Mouse (Mus musculus) midbrain, embryonic 15.5 days (tissue): Measurements from ENCODE around the gene Ldlrap1. TPM values are rescaled to one million over a fixed set of nuclear protein-coding genes. Genes with fewer than 3 reads are reported as not detected.
A peak's percentile ranks its signal among the peaks of the same experiment; 100 is the strongest.

Source experiments
- ATAC-seq: fragments of 200-750 bp; cut with Nextera tagmentation; replicated peaks from 2 replicates; pipeline ENCODE4 v1.8.0; 2017; ENCODE audit warnings: moderate TSS enrichment
- H3K27ac ChIP-seq: fragments of 300-500 bp; sonication (generic); 2 replicates; pipeline ENCODE4 v1.5.1; 2015; ENCODE audit warnings: mild to moderate bottlenecking, inconsistent platforms
- H3K27me3 ChIP-seq: fragments of 300-500 bp; sonication (generic); replicated peaks from 2 replicates; pipeline ENCODE4 v1.6.1; 2015; ENCODE audit warnings: inconsistent platforms
- H3K36me3 ChIP-seq: fragments of 300-500 bp; sonication (generic); replicated peaks from 2 replicates; pipeline ENCODE4 v1.6.1; 2015; ENCODE audit warnings: inconsistent platforms
- H3K4me1 ChIP-seq: fragments of 300-500 bp; sonication (generic); 2 replicates; pipeline ENCODE4 v1.6.1; 2015; ENCODE audit warnings: inconsistent platforms
- H3K4me2 ChIP-seq: fragments of 300-500 bp; sonication (generic); 2 replicates; pipeline ENCODE4 v1.6.1; 2015; ENCODE audit warnings: inconsistent platforms, mild to moderate bottlenecking, moderate library complexity
- H3K4me3 ChIP-seq: fragments of 300-500 bp; sonication (generic); 2 replicates; pipeline ENCODE4 v1.5.1; 2015; ENCODE audit warnings: mild to moderate bottlenecking, inconsistent platforms
- H3K9ac ChIP-seq: fragments of 300-500 bp; sonication (generic); 2 replicates; pipeline ENCODE4 v1.6.1; 2015; ENCODE audit warnings: mild to moderate bottlenecking, inconsistent platforms
- H3K9me3 ChIP-seq: fragments of 300-500 bp; sonication (generic); 2 replicates; pipeline ENCODE4 v1.6.1; 2016; ENCODE audit warnings: inconsistent platforms
- WGBS: fragments of 180-500 bp; shearing (Covaris S2); methylation state at CpG from one replicate; pipeline ENCODE4 v1.1.7; 2015; ENCODE audit warnings: mixed read lengths; 5-methylcytosine and 5-hydroxymethylcytosine counted together
- polyA plus RNA-seq: library from polyadenylated mRNA; unstranded; fragments of >200 nt; fragmentation: Nextera tagmentation; extraction: Ambion mirVana; gene quantifications from 2 replicates; pipeline ENCODE4 v1.2.1, GENCODE M21; 2015

Gene Ldlrap1
- polyA plus RNA-seq, 1 experiment from 2014 or later: 2.7 TPM

DNA sequence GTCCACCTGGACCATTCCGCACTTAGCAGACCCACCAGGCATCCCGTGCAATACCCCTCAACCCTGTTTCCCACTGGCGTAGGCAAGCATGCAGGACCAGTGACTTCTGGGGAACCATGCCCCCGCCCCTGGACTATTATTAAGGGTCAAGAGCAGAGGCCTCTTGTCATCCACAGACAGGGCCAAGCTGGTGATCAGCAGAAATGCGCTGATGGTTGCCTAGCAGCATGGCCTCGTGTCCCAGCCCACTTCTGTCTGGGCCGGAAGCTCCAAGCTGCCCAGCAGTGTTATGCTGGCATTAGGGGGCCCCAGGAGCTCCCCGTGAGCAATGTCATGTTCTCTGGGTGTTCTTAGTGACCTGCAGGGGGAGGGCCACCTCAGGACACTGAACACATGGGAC, 25.9 kb downstream of the Ldlrap1 start:
- Histone ChIP-seq H3K27me3 (no peaks in the 10 kb centered on the region), H3K4me3 (no peak overlapping the region), H3K9me3 (no peaks in the 10 kb centered on the region), H3K4me1 (peaks cover 8% of the 10 kb centered on the region; the same call in 1 of the 2 replicates), H3K36me3 (no peaks in the 10 kb centered on the region), H3K9ac (no peak overlapping the region), H3K4me2 (no peak overlapping the region), H3K27ac (no peak overlapping the region)
- no peak for ATAC-seq
- 74% methylated on average over 8 of the region's 8 CpGs for WGBS

GRCm38 (mm10) chr4:134740186-134740585, 27.6 kb downstream of the Ldlrap1 start:
- Histone ChIP-seq H3K27me3 (no peaks in the 10 kb centered on the region), H3K4me3 (no peak overlapping the region), H3K4me2 (no peak overlapping the region), H3K36me3 (no peaks in the 10 kb centered on the region), H3K9me3 (no peaks in the 10 kb centered on the region), H3K9ac (no peak overlapping the region), H3K4me1 (peaks cover 8% of the 10 kb centered on the region; the same call in 1 of the 2 replicates), H3K27ac (no peak overlapping the region)
- WGBS: 88% methylated on average over 4 of the region's 4 CpGs
- ATAC-seq: no peak

GRCm38 (mm10) chr4:134739530-134739929, 28.3 kb downstream of the Ldlrap1 start:
- Histone ChIP-seq H3K9ac (no peak overlapping the region), H3K4me3 (no peak overlapping the region), H3K36me3 (no peaks in the 10 kb centered on the region), H3K4me1 (0 out of 2 replicates have a peak, but pooled peaks cover 8% of the 10 kb centered on the region), H3K4me2 (no peak overlapping the region), H3K27me3 (no peaks in the 10 kb centered on the region), H3K9me3 (no peaks in the 10 kb centered on the region), H3K27ac (no peak overlapping the region)
- WGBS: 81% methylated on average over 3 of the region's 3 CpGs
- no peak for ATAC-seq

DNA sequence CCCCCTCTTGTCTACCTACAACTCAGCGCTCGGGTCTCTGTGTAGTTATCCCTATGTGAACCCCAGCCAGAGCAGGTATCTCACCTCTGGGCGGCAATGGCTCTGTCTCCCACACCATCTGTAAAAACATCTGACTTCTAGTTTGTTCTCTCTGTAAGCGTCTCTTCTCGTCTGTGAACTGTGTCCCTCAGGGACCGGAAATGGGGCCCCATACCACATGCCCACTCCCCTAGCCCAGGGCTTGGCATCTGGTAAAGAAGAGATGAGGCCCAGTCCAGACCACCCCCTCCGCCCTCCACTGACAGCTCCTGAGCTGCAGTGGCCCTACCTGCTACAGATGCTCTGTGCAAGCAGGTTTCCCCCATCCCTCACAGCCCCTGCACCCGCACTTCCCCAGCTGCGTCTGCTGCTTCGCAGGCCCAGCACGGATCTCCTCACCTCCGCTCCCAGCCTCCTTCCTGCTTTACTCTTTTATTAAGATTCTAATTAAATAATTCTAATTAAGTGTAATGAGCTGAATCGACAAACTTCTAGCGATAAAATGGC, 30.4 kb downstream of the Ldlrap1 start:
- Histone ChIP-seq H3K4me3 (no peak overlapping the region), H3K9me3 (no peaks in the 10 kb centered on the region), H3K27ac (no peak overlapping the region), H3K9ac (no peak overlapping the region), H3K36me3 (no peaks in the 10 kb centered on the region), H3K4me2 (no peak overlapping the region), H3K4me1 (0 out of 2 replicates have a peak, but pooled peaks cover 5% of the 10 kb centered on the region), H3K27me3 (no peaks in the 10 kb centered on the region)
- 0 out of 2 replicates have a peak, but pooled peaks have one; percentile 17 for ATAC-seq
- 52% methylated on average over 14 of the region's 14 CpGs for WGBS

DNA sequence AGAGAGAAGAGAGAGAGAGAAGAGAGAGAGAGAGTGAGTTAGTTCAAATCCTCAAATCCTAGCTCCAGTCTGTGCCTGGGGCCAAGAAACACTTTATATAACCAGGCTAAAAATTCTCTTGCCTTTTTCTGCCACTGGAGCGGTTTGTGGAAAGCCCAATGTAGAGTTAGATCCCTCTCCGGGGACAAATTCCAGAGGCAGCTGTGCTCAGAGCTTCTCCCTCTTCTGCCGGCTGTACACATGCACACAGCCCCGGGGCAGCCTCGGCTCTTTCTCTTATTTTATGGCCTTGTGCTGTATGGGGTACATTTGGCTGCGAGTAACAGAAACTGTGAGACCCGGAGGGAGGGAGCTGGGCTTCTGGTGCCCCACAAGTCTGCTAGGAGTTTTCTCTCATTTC, 31.7 kb downstream of the Ldlrap1 start:
- Histone ChIP-seq H3K27me3 (no peaks in the 10 kb centered on the region), H3K9ac (no peak overlapping the region), H3K9me3 (no peaks in the 10 kb centered on the region), H3K4me2 (no peak overlapping the region), H3K4me3 (no peak overlapping the region), H3K4me1 (0 out of 2 replicates have a peak, but pooled peaks cover 5% of the 10 kb centered on the region), H3K27ac (no peak overlapping the region), H3K36me3 (no peaks in the 10 kb centered on the region)
- WGBS: 68% methylated on average over 7 of the region's 7 CpGs
- no peak for ATAC-seq

DNA sequence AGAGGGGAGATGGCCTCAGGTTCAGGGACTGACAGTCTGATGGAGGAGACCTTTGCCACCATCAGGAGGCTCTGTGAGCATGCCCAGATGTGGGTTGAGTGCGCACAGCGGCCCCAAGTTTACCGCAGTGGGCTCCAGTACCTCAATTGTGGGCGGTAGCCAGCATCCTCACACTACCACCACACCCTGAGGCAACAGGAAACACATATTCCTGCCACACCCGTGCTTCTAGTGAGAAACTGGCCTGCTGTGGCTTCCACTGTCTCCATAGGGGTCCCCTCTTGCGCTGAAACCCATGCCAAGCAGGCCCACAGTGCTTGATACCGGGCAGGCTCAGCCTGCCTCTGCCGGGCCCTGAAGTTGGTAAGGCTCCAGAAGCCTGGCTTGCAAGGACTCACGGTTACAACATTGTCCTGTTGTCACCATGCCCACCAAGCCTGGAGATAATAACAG, 33.2 kb downstream of the Ldlrap1 start:
- Histone ChIP-seq H3K27ac (no peak overlapping the region), H3K4me1 (peaks cover 13% of the 10 kb centered on the region), H3K4me3 (no peak overlapping the region), H3K9me3 (no peaks in the 10 kb centered on the region), H3K9ac (no peak overlapping the region), H3K27me3 (no peaks in the 10 kb centered on the region), H3K4me2 (no peak overlapping the region), H3K36me3 (no peaks in the 10 kb centered on the region)
- no peak for ATAC-seq
- 61% methylated on average over 9 of the region's 9 CpGs for WGBS

DNA sequence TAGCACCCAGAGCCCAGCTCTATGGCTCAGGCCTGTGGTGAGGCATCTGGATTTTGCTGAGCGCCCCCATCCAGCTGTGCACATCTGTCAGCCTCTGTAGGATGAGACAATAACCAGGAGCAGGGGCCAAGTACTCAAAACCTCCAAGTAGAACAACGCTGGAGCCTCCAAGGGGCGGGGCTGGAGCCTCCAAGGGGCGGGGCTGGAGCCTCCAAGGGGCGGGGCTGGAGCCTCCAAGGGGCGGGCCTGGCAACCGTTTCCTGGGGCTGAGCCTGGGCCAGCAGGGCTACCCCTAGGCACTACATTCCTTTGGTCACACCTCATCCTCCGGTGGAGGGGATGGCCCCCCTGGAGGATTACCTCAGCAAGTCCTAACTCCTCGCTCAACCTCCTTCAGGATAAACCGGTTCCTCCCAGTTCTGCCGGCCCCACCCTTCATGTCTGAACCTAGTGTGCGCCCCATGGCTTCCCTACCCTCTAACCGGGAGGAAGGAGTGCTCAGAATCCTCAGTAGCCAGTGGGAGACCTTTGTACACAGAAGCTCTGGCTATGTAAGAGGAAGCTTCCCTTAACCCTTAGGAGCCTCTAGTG, 33.7 kb downstream of the Ldlrap1 start:
- WGBS: 11% methylated on average over 13 of the region's 13 CpGs
- ATAC-seq: no peak
- no peaks in the 10 kb centered on the region for H3K36me3 ChIP-seq

GRCm38 (mm10) chr4:134733371-134733770, 34.5 kb downstream of the Ldlrap1 start:
- no peak overlapping the region for H3K27ac ChIP-seq
- H3K4me1 ChIP-seq: peaks cover 14% of the 10 kb centered on the region
- no peaks in the 10 kb centered on the region for H3K9me3 ChIP-seq
- no peaks in the 10 kb centered on the region for H3K27me3 ChIP-seq
- H3K4me3 ChIP-seq: no peak overlapping the region
- no peak overlapping the region for H3K9ac ChIP-seq
- 41% methylated on average over 9 of the region's 9 CpGs for WGBS
- H3K36me3 ChIP-seq: no peaks in the 10 kb centered on the region
- ATAC-seq: no peak
- H3K4me2 ChIP-seq: no peak overlapping the region

More for the DNA sequence above, 33.7 kb downstream of the Ldlrap1 start:
- no peaks in the 10 kb centered on the region for H3K9me3 ChIP-seq
- H3K4me3 ChIP-seq: no peak overlapping the region
- H3K9ac ChIP-seq: no peak overlapping the region
- H3K27ac ChIP-seq: no peak overlapping the region
- peaks cover 14% of the 10 kb centered on the region for H3K4me1 ChIP-seq
- no peaks in the 10 kb centered on the region for H3K27me3 ChIP-seq
- H3K4me2 ChIP-seq: no peak overlapping the region

GRCm38 (mm10) chr4:134730106-134730505, 37.7 kb downstream of the Ldlrap1 start:
- no peak overlapping the region for H3K4me3 ChIP-seq
- H3K9ac ChIP-seq: no peak overlapping the region
- H3K27ac ChIP-seq: no peak overlapping the region
- no peaks in the 10 kb centered on the region for H3K36me3 ChIP-seq
- H3K4me1 ChIP-seq: peaks cover 9% of the 10 kb centered on the region
- no peak overlapping the region for H3K4me2 ChIP-seq
- WGBS: 8% methylated on average over 8 of the region's 8 CpGs
- H3K9me3 ChIP-seq: no peaks in the 10 kb centered on the region
- no peak for ATAC-seq
- no peaks in the 10 kb centered on the region for H3K27me3 ChIP-seq

DNA sequence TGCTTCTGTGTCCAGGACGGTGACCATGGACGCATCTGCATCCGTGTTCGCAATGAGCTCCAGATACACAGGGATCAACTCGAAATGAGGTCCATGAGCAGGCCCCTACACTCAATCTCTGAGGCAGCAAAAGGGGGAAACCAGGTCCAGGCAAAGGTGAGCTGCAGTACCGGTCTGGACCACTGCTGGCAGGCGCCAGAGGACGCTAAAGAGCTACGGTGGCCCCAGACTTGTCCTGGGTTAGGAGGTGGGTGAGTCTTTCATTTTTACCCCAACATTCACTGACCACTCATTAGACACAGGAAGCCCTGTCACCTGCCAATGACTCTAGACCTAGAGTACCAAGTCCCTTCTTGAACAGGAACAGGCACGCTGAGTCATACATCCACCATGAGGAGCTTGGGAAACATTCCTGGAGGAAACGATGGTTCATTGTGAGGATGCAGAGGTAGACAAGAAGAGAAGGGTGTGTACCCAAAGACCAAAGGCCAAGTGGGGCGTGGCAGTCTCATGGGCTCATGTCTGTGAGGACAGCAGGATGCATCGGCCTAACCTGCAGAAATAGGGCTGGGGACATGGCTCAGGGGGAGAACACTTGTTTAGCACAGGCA, 42.0 kb downstream of the Ldlrap1 start:
- no peak for ATAC-seq
- Histone ChIP-seq H3K9ac (no peak overlapping the region), H3K4me2 (no peak overlapping the region), H3K27me3 (no peaks in the 10 kb centered on the region), H3K4me3 (no peak overlapping the region), H3K36me3 (no peaks in the 10 kb centered on the region), H3K27ac (no peak overlapping the region), H3K9me3 (no peaks in the 10 kb centered on the region), H3K4me1 (peaks cover 9% of the 10 kb centered on the region)
- 65% methylated on average over 13 of the region's 13 CpGs for WGBS

DNA sequence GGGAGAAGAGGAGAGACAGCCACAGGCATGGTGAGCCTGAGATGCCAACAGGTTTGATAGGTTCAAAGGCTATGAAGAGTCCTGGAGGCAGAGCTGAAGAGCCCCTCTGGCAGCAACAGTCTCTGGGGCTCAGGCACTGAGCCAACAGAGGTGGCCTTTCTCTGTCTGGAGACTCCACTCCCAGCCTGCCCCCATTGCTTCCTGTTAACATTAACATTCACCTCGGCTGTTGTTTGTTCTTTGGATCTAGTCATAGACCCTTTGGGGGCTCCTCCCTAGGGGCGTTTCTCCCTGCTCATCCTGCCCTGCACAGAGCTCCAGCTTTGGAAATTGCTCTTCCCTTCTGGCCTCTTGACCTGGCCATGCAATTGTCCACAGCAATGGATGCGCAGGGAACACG, 42.9 kb downstream of the Ldlrap1 start:
- Histone ChIP-seq H3K27ac (no peak overlapping the region), H3K4me1 (peaks cover 4% of the 10 kb centered on the region), H3K4me2 (no peak overlapping the region), H3K9ac (no peak overlapping the region), H3K9me3 (no peaks in the 10 kb centered on the region), H3K4me3 (no peak overlapping the region), H3K27me3 (no peaks in the 10 kb centered on the region), H3K36me3 (no peaks in the 10 kb centered on the region)
- no peak for ATAC-seq
- WGBS: 63% methylated on average over 4 of the region's 4 CpGs

DNA sequence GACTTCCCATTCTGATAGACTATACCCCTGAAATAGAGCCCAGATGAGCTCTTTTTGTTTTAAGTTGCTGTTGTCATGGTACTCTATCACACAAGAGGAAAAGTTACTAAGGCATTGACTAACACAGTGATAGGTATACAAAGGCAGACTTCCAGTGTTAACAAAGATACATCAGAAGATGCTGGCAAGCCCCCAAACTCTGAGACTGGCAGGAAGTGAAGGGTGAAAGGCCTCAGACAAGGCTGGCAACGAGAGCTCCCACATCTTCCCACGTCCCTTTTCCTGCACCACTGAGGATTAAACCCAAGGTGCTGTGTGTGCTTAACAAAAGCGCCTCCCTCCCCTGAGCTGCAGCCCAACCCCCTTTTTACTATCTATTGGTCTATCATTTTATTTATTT, 44.6 kb downstream of the Ldlrap1 start:
- ATAC-seq: no peak
- Histone ChIP-seq H3K36me3 (no peaks in the 10 kb centered on the region), H3K4me3 (no peak overlapping the region), H3K27ac (no peak overlapping the region), H3K9ac (no peak overlapping the region), H3K27me3 (no peaks in the 10 kb centered on the region), H3K4me2 (no peak overlapping the region), H3K9me3 (no peaks in the 10 kb centered on the region), H3K4me1 (no peaks in the 10 kb centered on the region)
- 64% methylated on average over 3 of the region's 3 CpGs for WGBS

DNA sequence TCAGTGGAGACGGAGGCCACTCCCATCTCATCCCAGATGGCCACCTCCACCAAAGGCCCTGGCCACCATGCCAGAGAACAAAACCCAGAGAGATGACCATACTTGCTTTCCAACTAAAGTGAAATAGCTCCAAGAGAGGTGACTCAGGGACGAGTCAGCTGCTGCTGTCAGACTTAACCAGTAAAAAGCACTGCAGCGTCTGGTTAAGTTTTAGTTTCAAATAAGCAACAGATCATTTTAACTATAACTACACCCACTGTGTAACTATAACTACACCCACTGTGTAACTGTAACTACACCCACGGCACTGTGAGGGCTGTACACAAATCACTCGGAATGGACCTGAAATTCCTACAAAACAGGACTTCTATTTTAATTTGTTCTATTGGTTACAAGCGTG, 46.7 kb downstream of the Ldlrap1 start:
- no peak for ATAC-seq
- H3K27ac ChIP-seq: no peak overlapping the region
- H3K27me3 ChIP-seq: no peaks in the 10 kb centered on the region
- H3K36me3 ChIP-seq: no peaks in the 10 kb centered on the region
- 88% methylated on average over 6 of the region's 6 CpGs for WGBS
- H3K4me2 ChIP-seq: no peak overlapping the region
- H3K4me3 ChIP-seq: no peak overlapping the region
- H3K9me3 ChIP-seq: no peaks in the 10 kb centered on the region
- H3K9ac ChIP-seq: no peak overlapping the region
- no peaks in the 10 kb centered on the region for H3K4me1 ChIP-seq
